Mouse (Mus musculus): ENCODE measurements around the gene Stk39.

GRCm38 (mm10) chr2:68242069-68242468 is 230.0 kb downstream of the Stk39 start:
- TF ChIP-seq POLR2A (IDR thresholded peaks at IDR 0.05; ENCODE audit: borderline replicate concordance, extremely low read depth, low read depth, low read length) (no peak), CTCF (IDR thresholded peaks at IDR 0.05; ENCODE audit: insufficient read depth, low read length) (no peak)

Measured in lung, adult 2 months (tissue).